Mouse (Mus musculus): ENCODE measurements around the gene Mtnr1a. TPM values are rescaled to one million over a fixed set of nuclear protein-coding genes. Genes with fewer than 3 reads are reported as not detected.

The Mtnr1a gene
- total and polyA plus RNA-seq, 3 experiments = not detected

GRCm38 (mm10) chr8:45110064-45110812, 41.3 kb downstream of the Mtnr1a start:
- no peak for DNase-seq

GRCm38 (mm10) chr8:45110813-45111104, 41.8 kb downstream of the Mtnr1a start:
- DNase-seq = no peak

DNA sequence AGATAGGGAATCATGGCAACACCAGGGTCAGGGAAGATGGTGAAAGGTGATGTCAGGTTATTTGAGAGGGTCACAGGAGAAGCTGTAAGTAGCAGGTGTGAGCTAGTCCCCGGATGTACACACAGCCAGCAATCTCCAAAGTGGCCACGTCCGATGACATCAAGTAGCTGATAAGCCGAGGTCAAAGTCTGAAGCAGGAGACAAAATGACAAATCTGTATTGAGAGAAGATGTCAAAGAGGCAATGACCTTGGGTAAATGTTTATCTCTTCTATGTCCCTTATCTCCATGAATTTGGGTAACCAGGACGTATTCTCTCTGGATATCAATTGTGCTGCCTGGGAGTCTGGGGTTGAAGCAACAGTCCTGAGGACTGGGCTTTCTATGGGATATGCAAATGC, 42.9 kb downstream of the Mtnr1a start:
- DNase-seq = no peak

DNA sequence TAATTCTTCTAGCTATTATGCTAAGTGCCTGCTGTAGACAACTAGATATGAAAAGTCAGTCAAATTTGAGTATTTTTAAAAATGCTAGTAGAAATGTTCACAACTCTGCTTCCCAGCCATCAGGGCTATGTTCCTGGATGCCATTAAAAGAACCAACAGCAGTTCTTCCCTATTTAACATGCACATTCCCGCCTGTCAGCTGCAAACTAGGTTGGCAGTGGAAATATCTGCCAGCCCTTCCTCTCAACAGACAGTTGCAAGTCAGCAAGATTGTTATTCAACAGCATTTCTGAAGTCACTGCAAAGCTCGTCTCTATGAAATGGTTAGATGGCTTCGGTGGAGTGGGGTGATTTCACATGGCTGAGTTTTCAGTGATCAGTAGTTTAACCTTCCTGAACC, 48.7 kb downstream of the Mtnr1a start:
- no peak for DNase-seq

DNA sequence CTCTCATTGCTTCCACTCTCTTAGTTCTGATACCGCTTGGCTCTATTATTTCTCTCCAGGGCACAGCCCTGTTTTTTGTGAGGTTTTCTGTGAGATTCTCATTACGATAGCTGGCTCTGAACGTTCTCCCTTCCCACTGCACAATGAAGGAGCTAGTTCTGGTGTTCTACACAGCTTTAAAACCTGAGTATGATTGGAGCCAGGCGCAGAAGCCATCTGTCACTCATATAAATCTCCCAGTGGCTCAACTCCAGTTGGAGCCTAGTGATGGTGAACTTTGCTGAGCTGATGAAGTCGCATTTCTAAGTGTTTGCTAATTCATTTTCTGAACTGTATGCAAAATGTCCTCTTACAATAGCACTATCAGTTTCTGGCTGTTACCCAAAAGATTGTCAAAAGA, 56.7 kb downstream of the Mtnr1a start:
- no peak for DNase-seq

Other genes with a start within 250 kb of the Mtnr1a start
- gene Fat1, start 133.7 kb upstream of the Mtnr1a start, total RNA-seq (2021) = 10 to 100 TPM; 39.9 to 75.4 TPM
- gene Fat1, start 133.7 kb upstream of the Mtnr1a start, polyA plus RNA-seq (2012; rRNA removed) = 23.3 and 36.1 TPM in 2 replicates
- not detected for gene F11, start 192.9 kb downstream of the Mtnr1a start, total RNA-seq (2021)
- gene F11, start 192.9 kb downstream of the Mtnr1a start, polyA plus RNA-seq (2012; rRNA removed) = not detected in 2 replicates
- gene Klkb1, start 225.7 kb downstream of the Mtnr1a start, total RNA-seq (2021) = under 1 TPM in 1 of 2 experiments, not detected in 1; 0.14 TPM
- gene Klkb1, start 225.7 kb downstream of the Mtnr1a start, polyA plus RNA-seq (2012; rRNA removed) = 0.04 TPM in 1 of 2 replicates, not detected in the other
- gene Gm45753, start 239.3 kb downstream of the Mtnr1a start, total RNA-seq (2021) = under 1 TPM in 1 of 2 experiments, not detected in 1; 0.29 TPM
- gene Gm45753, start 239.3 kb downstream of the Mtnr1a start, polyA plus RNA-seq (2012; rRNA removed) = not detected in 2 replicates

Measured in adrenal gland, adult 2 months (tissue).